Mouse (Mus musculus): ENCODE results near the gene Defb9.
"Not testable (repeated sequence)": the region's sequence is repeated elsewhere in the genome, so short reads cannot be mapped to it uniquely, and the experiment has no call there.

DNA sequence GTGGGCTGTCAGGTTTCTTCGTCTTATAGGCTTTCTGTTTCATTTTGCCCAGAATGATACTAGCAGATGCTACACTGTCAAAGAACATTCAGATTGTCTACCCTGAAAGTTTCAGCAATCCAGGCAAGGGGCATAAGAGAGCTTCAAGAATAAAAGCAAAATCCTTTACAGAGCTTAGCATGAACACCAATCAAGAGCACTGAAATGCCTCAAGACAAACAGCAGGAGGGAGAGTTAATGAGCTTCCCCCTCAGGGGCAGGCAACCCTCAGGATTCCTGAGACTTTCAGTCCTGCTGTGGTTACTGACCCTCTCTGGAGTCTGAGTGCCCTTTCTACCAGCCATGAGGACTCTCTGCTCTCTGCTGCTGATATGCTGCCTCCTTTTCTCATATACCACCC lies 26.6 kb downstream of the Defb9 start, which contains the start of gene Defb10:
- not testable (repeated sequence) for TF ChIP-seq NANOG (IDR thresholded peaks at IDR 0.05; ENCODE audit: borderline replicate concordance, low read length); CTCF (conservative IDR thresholded peaks at IDR 0.05; ENCODE audit: low read length); POU5F1 (IDR thresholded peaks at IDR 0.05; ENCODE audit: borderline replicate concordance, low read length)
